Mouse (Mus musculus) stomach, postnatal 0 days (tissue): ENCODE measurements around the gene Necab3.

Experiments used
- CTCF ChIP-seq: IDR thresholded peaks from 2 replicates; pipeline ENCODE4 v1.5.1; 2016; ENCODE audit warnings: antibody characterized with exemption, low read depth, mild to moderate bottlenecking, moderate library complexity
- EP300 ChIP-seq: optimal IDR thresholded peaks from 2 replicates; pipeline ENCODE3; 2016; ENCODE audit warnings: antibody characterized with exemption

DNA sequence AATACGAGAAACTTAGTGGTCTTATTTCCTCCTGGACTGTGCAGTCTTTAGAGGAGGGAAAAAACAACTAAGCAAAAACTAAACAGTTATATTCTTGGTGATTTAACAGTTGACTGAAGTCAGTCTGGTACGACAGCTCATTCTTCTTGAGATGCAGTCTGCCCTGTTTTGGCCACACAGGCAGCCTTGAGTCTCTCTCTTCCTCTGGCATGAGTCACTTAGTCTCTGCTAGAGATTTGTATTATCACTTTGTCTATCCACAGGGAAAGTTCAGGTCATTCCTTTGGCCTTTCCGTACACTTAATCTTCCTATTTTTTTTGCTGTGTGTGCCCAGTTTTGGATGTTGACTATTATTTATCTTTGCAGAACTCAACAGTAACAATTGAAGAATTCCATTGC, 48.5 kb downstream of the Necab3 start:
- TF ChIP-seq CTCF = no peak
- no peak for TF ChIP-seq EP300
